Mouse (Mus musculus): Measurements from ENCODE around the gene Tjp1. TPM values are rescaled to one million over a fixed set of nuclear protein-coding genes. Genes with fewer than 3 reads are reported as not detected.

Gene Tjp1
- total RNA-seq, 4 experiments from 2014 or later: 132 to 163 (median 150) TPM

Other genes starting within 250 kb of the Tjp1 start
- 10 to 100 TPM; 31.3 to 32.6 (median 32.0) TPM for gene Tarsl2, start 117.1 kb upstream of the Tjp1 start, total RNA-seq (2022)
- 10 to 100 TPM; 40.9 to 63.0 (median 51.9) TPM for gene Tm2d3, start 163.4 kb upstream of the Tjp1 start, total RNA-seq (2022)